Mouse (Mus musculus) induced T-regulatory cell, adult 2 months (primary cell): ENCODE measurements around the gene Dscaml1.
"Not testable (repeated sequence)": the region's sequence is repeated elsewhere in the genome, so short reads cannot be mapped to it uniquely, and the experiment has no call there.

Source experiments
- DNase-seq: peaks from one replicate; pipeline ENCODE4 v3.0.0-alpha.2; 2012; ENCODE audit warnings: low read depth

Dscaml1 gene

DNA sequence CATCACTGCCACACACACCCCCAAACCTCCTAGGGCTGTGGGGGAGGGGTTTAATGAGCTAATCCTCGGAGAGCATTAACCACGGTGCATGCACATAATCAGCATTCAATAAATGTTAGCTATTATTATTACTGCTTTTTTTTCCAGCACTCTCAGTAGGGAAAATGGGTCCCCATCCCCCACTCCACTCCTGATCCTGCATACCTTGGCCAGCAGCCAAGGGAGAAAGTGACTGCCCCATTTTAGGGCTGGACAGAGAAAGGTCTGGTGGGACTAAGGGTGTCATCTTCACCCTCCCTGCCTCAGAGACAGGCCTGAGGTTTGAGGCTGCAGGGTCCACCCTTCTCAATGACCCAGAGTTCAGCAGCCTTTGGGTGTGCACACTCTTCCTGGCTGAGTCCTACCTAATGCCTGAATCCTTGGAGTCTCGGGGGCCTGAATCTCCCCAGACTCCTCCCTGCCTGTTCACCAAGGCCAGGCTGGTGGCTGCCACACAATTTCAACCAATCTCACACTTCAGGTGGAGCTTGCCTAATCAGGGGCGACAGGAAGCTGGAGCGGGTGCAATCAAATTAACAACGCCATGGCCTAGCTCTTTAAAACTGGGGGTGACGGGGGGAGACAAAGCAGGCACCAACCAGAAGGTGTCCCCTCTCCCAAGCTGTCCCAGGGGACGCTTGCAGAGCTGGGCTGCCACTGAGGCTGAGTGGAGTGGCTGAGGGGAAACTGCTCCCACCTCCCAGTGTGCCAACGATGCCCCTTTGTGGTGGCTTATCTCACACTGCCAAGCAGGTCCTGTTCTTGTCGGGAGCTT is 267.2 kb downstream of the Dscaml1 start:
- no peak for DNase-seq

DNA sequence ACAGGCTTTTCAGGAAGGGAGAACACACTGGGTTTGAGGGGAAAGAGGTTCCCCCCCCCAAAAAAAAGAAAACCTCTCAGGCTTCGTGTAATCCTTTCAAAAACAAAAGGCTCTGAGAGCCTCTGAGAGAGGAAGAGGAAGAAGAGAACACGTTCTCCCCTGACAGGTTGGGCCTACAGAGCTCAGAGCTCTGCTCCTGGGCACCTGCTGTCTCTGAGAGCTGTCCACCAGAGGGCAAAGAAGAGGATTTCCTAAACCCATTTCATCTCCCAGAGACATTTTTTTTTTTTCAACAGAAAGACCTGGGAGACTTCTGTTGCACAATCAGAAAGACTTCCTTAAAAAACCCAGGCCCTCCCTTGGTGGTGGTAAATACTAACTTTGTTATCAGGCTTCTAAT is 267.8 kb downstream of the Dscaml1 start:
- DNase-seq: no peak

DNA sequence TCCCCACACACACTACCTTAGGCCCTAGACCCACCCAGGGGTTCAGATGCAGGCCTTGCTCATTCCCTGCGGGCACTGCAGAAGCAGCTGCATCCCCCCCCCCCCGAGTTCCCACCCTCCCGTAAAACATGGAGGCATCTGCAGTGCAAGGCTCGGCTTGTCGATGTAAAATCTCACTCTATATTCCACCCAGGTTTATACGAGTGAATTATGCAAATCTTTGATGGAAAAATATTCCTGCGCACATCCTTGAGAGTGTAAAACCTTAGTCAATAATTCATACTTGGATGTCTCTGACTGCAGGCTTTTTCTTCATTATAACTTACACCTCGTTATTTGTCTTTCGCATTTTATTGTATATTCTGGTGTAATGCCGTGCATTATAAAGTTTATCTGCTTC is 272.7 kb downstream of the Dscaml1 start:
- DNase-seq: no peak

DNA sequence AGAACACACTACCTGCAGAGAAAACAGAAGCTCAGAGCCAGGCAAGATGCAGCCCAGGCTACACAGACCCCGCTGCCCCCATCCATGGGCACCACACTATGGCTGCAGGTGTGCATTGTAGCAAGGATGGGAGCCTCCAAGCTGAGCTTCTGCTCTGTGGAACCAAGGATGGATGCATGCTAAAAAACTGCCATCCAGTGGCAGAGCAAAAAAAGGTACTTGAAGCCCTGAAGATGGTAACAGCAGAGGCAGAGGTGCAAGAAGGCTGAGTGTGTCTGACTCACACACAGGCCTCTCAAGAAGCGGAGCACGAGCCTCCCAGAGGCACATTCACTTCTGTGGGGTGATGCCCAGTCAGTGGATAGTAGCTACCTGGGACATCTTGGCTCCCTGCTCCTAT is 276.8 kb downstream of the Dscaml1 start:
- no peak for DNase-seq

DNA sequence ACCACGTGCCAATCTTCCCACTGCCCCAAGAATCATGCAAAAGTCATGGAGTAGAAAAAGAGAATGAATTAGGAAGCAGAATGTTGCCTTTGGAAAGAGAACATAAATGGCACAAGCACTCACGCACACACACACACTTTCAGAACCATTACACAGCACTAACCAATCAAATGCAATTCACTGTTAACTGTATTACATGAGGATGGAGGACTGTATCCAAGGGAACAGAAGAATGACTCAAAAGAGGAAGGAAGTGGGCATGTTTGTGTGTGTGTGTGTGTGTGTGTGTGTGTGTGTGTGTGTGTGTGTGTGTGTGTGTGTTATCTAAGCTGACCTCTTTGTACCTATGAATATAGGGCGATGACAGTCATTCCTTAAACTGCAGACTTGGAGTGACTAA is 278.0 kb downstream of the Dscaml1 start:
- DNase-seq: no peak

DNA sequence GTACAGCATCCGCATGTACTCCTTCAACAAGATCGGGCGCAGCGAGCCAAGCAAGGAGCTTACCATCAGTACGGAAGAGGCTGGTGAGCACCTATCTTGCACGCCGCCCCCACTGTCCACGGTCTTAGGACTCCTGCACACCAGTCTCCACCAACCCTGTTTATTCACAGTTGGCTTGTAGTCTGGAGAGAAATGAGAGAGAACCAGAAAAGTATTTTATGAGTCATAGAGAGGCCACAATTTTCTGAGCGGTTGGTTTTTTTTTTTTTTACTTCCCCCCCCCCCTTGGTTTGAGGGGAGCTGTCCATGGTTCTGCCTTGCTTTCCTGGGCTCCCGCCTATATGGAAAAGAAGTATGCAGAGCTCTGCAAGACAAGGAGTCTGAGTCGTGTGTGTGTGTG is 283.9 kb downstream of the Dscaml1 start:
- peak; percentile 39 for DNase-seq

- DNase-seq: no peak
Observed at GRCm38 (mm10) chr9:45715387-45715786, 289.0 kb downstream of the Dscaml1 start.

- no peak for DNase-seq
Observed at GRCm38 (mm10) chr9:45719997-45720396, 293.6 kb downstream of the Dscaml1 start.

DNA sequence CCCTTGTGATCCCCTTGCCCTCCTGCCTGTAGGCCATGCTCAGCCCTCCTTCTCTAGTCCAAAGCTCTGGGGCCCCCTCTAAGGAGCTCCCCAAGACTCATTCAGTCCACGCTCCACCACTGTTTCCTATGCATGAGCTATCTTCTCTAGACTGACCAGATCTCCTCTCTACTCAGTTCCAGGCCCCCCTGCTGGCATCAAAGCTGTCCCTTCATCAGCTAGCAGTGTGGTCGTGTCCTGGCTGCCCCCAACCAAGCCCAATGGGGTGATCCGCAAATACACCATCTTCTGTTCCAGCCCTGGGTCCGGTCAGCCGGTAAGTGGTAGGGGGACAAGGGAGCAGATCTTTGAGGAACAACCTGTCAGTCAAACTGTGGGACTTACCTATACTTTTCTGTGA is 305.4 kb downstream of the Dscaml1 start:
- DNase-seq: no peak

DNA sequence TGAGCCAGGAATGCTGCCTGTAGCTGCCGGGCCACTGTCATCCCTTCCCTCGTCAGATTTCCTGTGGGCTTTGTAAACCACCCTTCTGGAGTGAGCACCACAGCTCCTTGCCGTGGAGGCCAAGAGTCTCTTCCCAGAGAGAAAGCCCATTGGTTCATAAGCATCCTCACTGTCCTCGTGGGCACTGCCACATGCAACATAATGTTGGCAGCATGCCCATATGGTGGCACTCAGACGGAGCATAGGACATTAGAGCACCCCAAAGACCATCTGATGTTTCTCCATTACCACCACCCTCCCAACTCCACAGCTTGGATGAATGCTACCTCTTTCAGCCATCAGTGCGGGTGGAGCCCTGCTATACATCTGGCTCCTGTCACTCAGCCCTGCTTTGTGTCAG is 306.8 kb downstream of the Dscaml1 start:
- no peak for DNase-seq

DNA sequence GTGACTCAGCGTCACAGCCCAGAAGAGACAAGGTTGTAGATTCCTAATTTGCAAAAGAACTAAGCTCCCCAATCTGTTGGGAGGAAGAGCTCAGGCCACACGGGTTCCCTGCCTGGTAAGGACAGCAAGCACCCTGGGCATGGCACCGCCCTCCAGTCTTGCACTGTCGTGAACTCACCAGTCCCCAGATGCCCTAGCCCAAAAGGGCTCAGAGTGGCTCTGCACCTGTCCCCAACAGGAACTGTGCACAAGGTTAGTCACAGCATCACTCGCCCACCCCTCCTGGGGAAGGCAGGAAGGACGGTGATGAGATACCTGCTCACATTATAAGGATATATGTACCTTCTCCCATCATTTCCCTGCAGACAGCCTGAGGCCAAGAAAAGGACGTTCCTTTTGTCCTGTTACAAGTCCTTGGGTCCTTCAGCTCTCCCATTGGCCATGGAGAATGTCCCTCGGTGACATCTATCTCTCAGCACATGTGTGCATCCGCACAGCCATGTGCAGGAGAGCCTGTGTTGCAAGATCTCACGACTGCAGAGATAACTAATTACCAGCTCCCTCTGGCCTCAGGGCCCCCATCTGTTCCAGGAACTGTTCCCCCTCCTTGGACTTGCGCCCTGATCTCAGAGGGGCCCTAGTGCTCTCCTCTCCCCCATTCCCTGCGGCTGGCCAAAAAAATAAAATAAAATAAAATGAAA is 312.7 kb downstream of the Dscaml1 start:
- DNase-seq: no peak

GRCm38 (mm10) chr9:45739702-45740583 is 313.5 kb downstream of the Dscaml1 start:
- DNase-seq: no peak

DNA sequence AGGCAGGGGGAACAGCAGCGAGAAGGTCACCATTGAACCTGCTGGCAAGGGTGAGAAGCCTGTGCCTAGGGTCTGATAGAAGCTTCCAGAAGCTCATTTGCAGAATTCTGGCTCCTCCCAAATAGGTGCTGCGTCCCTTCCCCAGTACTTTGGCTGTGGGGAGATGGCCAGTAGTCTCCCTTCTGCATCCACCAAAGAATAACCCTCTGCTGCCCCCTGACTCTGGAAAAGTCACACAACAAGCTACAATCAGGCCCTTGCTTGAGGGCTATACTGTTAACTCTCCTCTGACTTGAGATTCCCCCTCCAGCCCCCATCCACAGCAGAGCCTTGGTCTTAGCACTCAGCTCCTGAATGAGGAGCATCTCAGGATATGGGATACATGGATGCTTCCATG is 314.2 kb downstream of the Dscaml1 start:
- no peak for DNase-seq

DNA sequence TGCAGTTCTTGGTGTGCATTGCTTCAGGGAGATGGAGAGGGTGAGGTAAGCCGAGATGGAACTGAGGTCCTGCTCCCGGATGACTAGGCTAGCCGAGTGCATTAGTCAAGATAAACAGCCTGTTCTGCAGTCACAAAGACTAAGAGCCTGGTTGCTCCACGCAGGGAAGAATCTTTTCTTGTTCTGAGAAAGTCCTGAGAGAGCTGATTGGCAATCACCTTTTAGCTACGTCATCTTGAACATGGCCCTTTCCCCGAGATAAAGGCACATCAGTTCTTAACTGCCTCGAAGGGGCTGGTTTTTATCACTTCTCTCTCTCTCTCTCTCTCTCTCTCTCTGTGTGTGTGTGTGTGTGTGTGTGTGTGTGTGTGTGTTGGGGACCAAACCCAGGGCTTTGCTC is 319.0 kb downstream of the Dscaml1 start:
- no peak for DNase-seq

DNA sequence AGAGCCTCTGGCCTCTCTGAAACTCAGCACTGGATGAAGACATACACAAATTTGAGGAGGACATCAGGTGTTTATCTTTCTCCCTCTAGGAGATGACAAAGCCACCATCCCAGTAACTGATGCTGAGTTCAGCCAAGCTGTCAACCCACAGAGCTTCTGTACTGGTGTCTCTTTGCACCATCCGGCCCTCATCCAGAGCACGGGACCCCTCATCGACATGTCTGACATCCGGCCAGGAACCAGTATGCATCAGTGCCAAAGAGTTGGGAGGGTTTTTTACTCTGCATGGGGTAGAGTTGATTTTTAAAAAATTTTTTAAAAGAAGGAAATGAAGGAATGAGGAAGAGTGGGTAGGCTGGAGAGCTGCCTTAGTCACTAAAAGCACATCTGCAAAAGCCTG is 323.5 kb downstream of the Dscaml1 start:
- DNase-seq: no peak

- DNase-seq: peak; percentile 68
Observed at GRCm38 (mm10) chr9:45754452-45755091, 328.1 kb downstream of the Dscaml1 start.

GRCm38 (mm10) chr9:45766195-45766594 is 339.8 kb downstream of the Dscaml1 start:
- DNase-seq: no peak

DNA sequence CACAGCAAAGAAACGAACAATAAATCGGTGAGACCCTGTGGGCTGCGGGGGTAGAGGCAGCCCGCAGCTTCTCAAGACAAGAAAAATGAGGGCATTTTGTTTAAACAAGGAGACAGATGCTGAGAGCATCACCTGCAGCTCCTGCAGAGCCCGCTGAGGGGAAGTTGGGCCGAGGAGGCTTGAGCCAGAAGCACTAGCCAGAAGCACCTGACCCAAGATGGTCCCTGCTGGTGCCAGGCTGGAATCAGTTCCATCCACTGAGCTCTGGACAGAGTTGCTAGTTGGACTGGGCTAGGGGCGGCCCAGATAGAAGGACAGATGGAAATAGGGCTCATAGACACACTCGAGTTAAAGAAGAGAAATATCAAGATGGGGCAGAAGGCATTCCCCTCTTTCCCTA is 340.7 kb downstream of the Dscaml1 start:
- DNase-seq: no peak

DNA sequence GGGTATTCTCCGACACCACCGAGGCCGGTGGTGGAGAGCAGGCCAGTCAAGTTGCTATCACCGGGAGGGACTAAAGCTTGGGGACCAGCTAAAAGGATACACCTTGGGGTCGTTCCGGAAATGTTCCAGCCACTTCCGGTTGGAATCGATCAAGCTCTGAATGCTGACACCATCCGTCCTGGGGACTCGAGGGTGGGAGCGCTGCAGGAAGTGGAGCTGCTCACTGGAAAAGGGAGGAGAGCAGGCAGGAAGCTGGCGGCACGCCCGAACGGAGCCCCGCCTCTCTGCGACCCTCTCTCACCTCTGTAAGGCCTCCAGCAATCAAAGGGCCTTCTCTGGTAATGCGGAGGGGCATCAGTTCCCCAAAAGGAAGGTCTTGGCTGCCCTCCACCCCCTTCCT is 342.0 kb downstream of the Dscaml1 start:
- no peak for DNase-seq

DNA sequence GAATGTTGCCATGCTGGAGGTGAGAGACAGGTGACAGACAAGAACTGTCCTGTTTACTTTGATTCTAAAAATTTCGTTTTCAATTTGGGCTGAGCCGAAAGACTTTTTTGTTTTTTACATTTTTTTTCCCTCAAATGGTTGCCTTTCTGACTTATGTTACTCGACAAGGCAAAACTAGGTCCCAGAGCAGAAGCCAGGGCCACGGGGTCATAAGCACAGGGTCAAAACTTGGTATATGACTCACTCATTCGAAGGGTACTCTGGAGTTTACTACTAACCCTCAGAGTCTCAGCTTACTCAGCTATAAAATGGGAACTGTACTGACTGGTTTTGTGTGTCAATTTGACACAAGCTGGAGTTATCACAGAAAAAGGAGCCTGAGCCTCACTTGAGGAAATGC is 343.2 kb downstream of the Dscaml1 start:
- no peak for DNase-seq

- DNase-seq: no peak
Observed at GRCm38 (mm10) chr9:45774088-45774487, 347.7 kb downstream of the Dscaml1 start.

DNA sequence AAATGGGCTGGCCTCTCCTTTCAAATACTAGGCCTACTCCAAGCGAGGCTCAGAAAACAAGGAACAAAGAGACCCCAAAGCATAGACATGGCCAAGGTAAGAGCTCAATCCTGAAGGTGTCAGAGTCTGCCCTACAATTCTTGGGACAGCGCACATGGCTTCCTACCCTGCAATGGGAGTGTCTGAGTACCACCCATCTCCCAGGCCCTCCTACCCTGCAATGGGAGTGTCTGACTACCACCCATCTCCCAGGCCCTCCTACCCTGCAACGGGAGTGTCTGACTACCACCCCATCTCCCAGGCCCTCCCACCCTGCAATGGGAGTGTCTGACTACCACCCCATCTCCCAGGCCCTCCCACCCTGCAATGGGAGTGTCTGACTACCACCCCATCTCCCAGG is 349.7 kb downstream of the Dscaml1 start:
- DNase-seq: not testable (repeated sequence)
